Mouse (Mus musculus): ENCODE data around the gene Sf1.

The Sf1 gene

GRCm38 (mm10) chr19:6419805-6420310 lies 56.4 kb downstream of the Sf1 start:
- DNase-seq (ENCODE audit: low spot score in 2 of 2), result no peak

- DNase-seq (ENCODE audit: low spot score in 2 of 2), result peak; percentile 71 to 79
Measured at GRCm38 (mm10) chr19:6420481-6421210, 57.2 kb downstream of the Sf1 start.

- DNase-seq (ENCODE audit: low spot score in 2 of 2), result peak in 1 of 2 experiments; percentile 81
Measured at GRCm38 (mm10) chr19:6421211-6421590, 57.7 kb downstream of the Sf1 start.

- DNase-seq (ENCODE audit: low spot score in 2 of 2), result no peak
Measured at GRCm38 (mm10) chr19:6422014-6422413, 58.5 kb downstream of the Sf1 start.

- DNase-seq (ENCODE audit: low spot score in 2 of 2), result peak in 1 of 2 experiments; percentile 82
Measured at GRCm38 (mm10) chr19:6423241-6423640, 59.8 kb downstream of the Sf1 start.

- DNase-seq (ENCODE audit: low spot score in 2 of 2), result no peak
Measured at GRCm38 (mm10) chr19:6424137-6424881, 60.8 kb downstream of the Sf1 start.

- no peak for DNase-seq (ENCODE audit: low spot score in 2 of 2)
Measured at GRCm38 (mm10) chr19:6425595-6425994, 62.1 kb downstream of the Sf1 start.

GRCm38 (mm10) chr19:6426703-6427500 lies 63.4 kb downstream of the Sf1 start:
- DNase-seq (ENCODE audit: low spot score in 2 of 2), result no peak

Measured in left cerebral cortex, adult 9 months (tissue).